Mouse (Mus musculus) gastrocnemius, adult 2 months (tissue): ENCODE measurements around the gene Ctu2. TPM values are rescaled to one million over a fixed set of nuclear protein-coding genes. Genes with fewer than 3 reads are reported as not detected.

Source experiments
- DNase-seq: peaks from one replicate; pipeline ENCODE4 v3.0.0; 2022
- H3K27ac ChIP-seq: fragments of 200-600 bp; 2 replicates; pipeline ENCODE4 v1.8.1; 2022; ENCODE audit warnings: mild to moderate bottlenecking
- H3K4me3 ChIP-seq: fragments of 200-600 bp; 2 replicates; pipeline ENCODE4 v1.8.1; 2022; ENCODE audit warnings: mild to moderate bottlenecking, moderate library complexity
- CTCF ChIP-seq: fragments of 200-600 bp; IDR thresholded peaks from 2 replicates; pipeline ENCODE4 v1.8.1; 2022; ENCODE audit warnings: antibody characterized with exemption, mild to moderate bottlenecking, moderate library complexity
- intact Hi-C: fragments of 180-260 bp; cut with DNase I; formaldehyde crosslinking; loops from one replicate; pipeline ENCODE4 v1.15.1; 2025
- total RNA-seq, 2 experiments: library from RNA; stranded (reverse); gene quantifications; 2 replicates each; pipeline ENCODE4 v1.2.3; 2021

Ctu2 gene
- total RNA-seq, 2 experiments from 2014 or later = 6.9 to 7.4 TPM

- DNase-seq = no peak
- H3K27ac ChIP-seq = no peak overlapping the region
- no peak overlapping the region for H3K4me3 ChIP-seq
- intact Hi-C loops = no loop called here
- TF ChIP-seq CTCF = no peak
Measured at GRCm38 (mm10) chr8:122457171-122457570, 18.8 kb upstream of the Ctu2 start.

- Histone ChIP-seq H3K27ac (peak overlapping the region; percentile 89), H3K4me3 (peak overlapping the region; percentile 72)
- intact Hi-C loops = no loop called here
- peak; percentile 44 for DNase-seq
- peak; percentile 51 for TF ChIP-seq CTCF
Measured at GRCm38 (mm10) chr8:122459218-122459900, 16.6 kb upstream of the Ctu2 start.

- DNase-seq = no peak
- TF ChIP-seq CTCF = no peak
- Histone ChIP-seq H3K4me3 (peak overlapping the region; percentile 72), H3K27ac (peak overlapping the region; percentile 89)
- intact Hi-C loops = no loop called here
Measured at GRCm38 (mm10) chr8:122459990-122460389, 16.0 kb upstream of the Ctu2 start.

GRCm38 (mm10) chr8:122460524-122461472, 15.1 kb upstream of the Ctu2 start, which contains the start of gene Snai3:
Gene Snai3 (minus strand): TSS chr8:122460733.
- no peak for TF ChIP-seq CTCF
- DNase-seq = peak; percentile 89
- Histone ChIP-seq H3K27ac (peak within 1 kb of the TSS; percentile 89), H3K4me3 (peak within 1 kb of the TSS; percentile 72)
- intact Hi-C loops = no loop called here

GRCm38 (mm10) chr8:122461473-122462148, 14.3 kb upstream of the Ctu2 start:
- Histone ChIP-seq H3K27ac (peak overlapping the region; percentile 89), H3K4me3 (no peak overlapping the region)
- TF ChIP-seq CTCF = no peak
- intact Hi-C loops = no loop called here
- DNase-seq = no peak

GRCm38 (mm10) chr8:122462510-122462909, 13.4 kb upstream of the Ctu2 start:
- DNase-seq = no peak
- intact Hi-C loops = no loop called here
- Histone ChIP-seq H3K27ac (no peak overlapping the region), H3K4me3 (no peak overlapping the region)
- no peak for TF ChIP-seq CTCF

- TF ChIP-seq CTCF = no peak
- intact Hi-C loops = no loop called here
- DNase-seq = no peak
- H3K4me3 ChIP-seq = no peak overlapping the region
- H3K27ac ChIP-seq = no peak overlapping the region
Measured at GRCm38 (mm10) chr8:122463651-122464640, 12.0 kb upstream of the Ctu2 start.

- no peak for DNase-seq
- TF ChIP-seq CTCF = no peak
- Histone ChIP-seq H3K27ac (no peak overlapping the region), H3K4me3 (no peak overlapping the region)
- intact Hi-C loops = no loop called here
Measured at GRCm38 (mm10) chr8:122464985-122465384, 11.0 kb upstream of the Ctu2 start.

- no peak for TF ChIP-seq CTCF
- intact Hi-C loops = no loop called here
- no peak for DNase-seq
- H3K4me3 ChIP-seq = no peak overlapping the region
- no peak overlapping the region for H3K27ac ChIP-seq
Measured at GRCm38 (mm10) chr8:122467816-122468215, 8.1 kb upstream of the Ctu2 start.

GRCm38 (mm10) chr8:122469407-122469806, 6.5 kb upstream of the Ctu2 start:
- intact Hi-C loops = no loop called here
- no peak overlapping the region for H3K27ac ChIP-seq
- H3K4me3 ChIP-seq = no peak overlapping the region
- DNase-seq = no peak
- no peak for TF ChIP-seq CTCF

- Histone ChIP-seq H3K4me3 (no peak overlapping the region), H3K27ac (no peak overlapping the region)
- TF ChIP-seq CTCF = no peak
- intact Hi-C loops = no loop called here
- no peak for DNase-seq
Measured at GRCm38 (mm10) chr8:122469965-122470364, 6.0 kb upstream of the Ctu2 start.

GRCm38 (mm10) chr8:122470691-122471090, 5.3 kb upstream of the Ctu2 start:
- intact Hi-C loops = no loop called here
- no peak for DNase-seq
- H3K4me3 ChIP-seq = no peak overlapping the region
- no peak overlapping the region for H3K27ac ChIP-seq
- TF ChIP-seq CTCF = no peak
